Mouse (Mus musculus) midbrain, embryonic 16.5 days (tissue): Measurements from ENCODE around the gene Mmrn1. TPM values are rescaled to one million over a fixed set of nuclear protein-coding genes. Genes with fewer than 3 reads are reported as not detected.

Experiments
- ATAC-seq: fragments of 200-750 bp; cut with Nextera tagmentation; 2 replicates; pipeline ENCODE4 v1.8.0; 2017; ENCODE audit warnings: moderate TSS enrichment
- H3K27ac ChIP-seq: fragments of 300-500 bp; sonication (generic); 2 replicates; pipeline ENCODE4 v1.5.1; 2014; ENCODE audit warnings: mild to moderate bottlenecking, low read length, mixed read lengths
- H3K27me3 ChIP-seq: fragments of 300-500 bp; sonication (generic); 2 replicates; pipeline ENCODE4 v1.6.1; 2014; ENCODE audit warnings: low read depth, low read length, mixed read lengths; ENCODE audit not compliant: control insufficient read depth, insufficient read depth
- H3K36me3 ChIP-seq: fragments of 300-500 bp; sonication (generic); 2 replicates; pipeline ENCODE4 v1.6.1; 2014; ENCODE audit warnings: mild to moderate bottlenecking, low read length, moderate library complexity, mixed read lengths; ENCODE audit not compliant: control insufficient read depth, insufficient read depth
- H3K4me1 ChIP-seq: fragments of 300-500 bp; sonication (generic); 2 replicates; pipeline ENCODE4 v1.6.1; 2014; ENCODE audit warnings: mild to moderate bottlenecking, low read length, mixed read lengths; ENCODE audit not compliant: control insufficient read depth, insufficient read depth
- H3K4me2 ChIP-seq: fragments of 300-500 bp; sonication (generic); 2 replicates; pipeline ENCODE4 v1.6.1; 2014; ENCODE audit warnings: mild to moderate bottlenecking, low read length, mixed read lengths
- H3K4me3 ChIP-seq: fragments of 300-500 bp; sonication (generic); 2 replicates; pipeline ENCODE4 v1.5.1; 2014; ENCODE audit warnings: low read depth, mild to moderate bottlenecking, low read length, moderate library complexity, mixed read lengths
- H3K9ac ChIP-seq: fragments of 300-500 bp; sonication (generic); 2 replicates; pipeline ENCODE4 v1.6.1; 2014; ENCODE audit warnings: low read depth, low read length, mixed read lengths
- H3K9me3 ChIP-seq: fragments of 300-500 bp; sonication (generic); replicated peaks from 2 replicates; pipeline ENCODE4 v1.6.1; 2014; ENCODE audit warnings: mild to moderate bottlenecking, low read length, mixed read lengths; ENCODE audit not compliant: control insufficient read depth, poor library complexity, severe bottlenecking
- WGBS: fragments of 180-500 bp; shearing (Covaris S2); extraction: QIAGEN DNeasy Blood & Tissue Kit; methylation state at CpG from one replicate; pipeline ENCODE4 v1.1.7; 2014; 5-methylcytosine and 5-hydroxymethylcytosine counted together
- polyA plus RNA-seq: library from polyadenylated mRNA; unstranded; fragments of >200 nt; fragmentation: Nextera tagmentation; extraction: Ambion mirVana; gene quantifications from 2 replicates; pipeline ENCODE4 v1.2.1, GENCODE M21; 2015

Gene Mmrn1
- polyA plus RNA-seq, 1 experiment from 2014 or later = 1.5 TPM

DNA sequence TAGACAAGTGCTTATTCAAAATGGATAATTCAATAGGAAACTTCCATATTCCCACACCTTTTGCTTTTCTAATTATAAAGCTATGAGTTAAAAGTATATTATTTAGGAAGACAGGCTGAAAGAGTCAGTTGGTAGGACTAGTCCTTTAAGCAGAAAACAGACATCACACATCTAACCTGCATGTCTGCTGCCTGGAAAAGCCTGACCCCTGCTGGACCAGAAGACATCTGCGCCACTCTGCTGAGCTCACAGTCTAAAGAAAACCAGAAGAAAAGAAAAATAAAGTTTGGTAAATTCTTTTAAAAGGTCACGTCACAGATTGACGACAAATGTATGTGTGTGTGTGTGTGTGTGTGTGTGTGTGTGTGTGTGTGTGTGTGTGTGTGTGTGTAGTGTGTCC, 25.6 kb downstream of the Mmrn1 start:
- H3K9me3 ChIP-seq = no peaks in the 10 kb centered on the region
- no peaks in the 10 kb centered on the region for H3K4me1 ChIP-seq
- H3K27ac ChIP-seq = no peak overlapping the region
- no peaks in the 10 kb centered on the region for H3K27me3 ChIP-seq
- H3K4me3 ChIP-seq = no peak overlapping the region
- H3K4me2 ChIP-seq = no peak overlapping the region
- ATAC-seq = no peak
- H3K9ac ChIP-seq = no peak overlapping the region
- 55% methylated on average over 3 of the region's 3 CpGs for WGBS
- no peaks in the 10 kb centered on the region for H3K36me3 ChIP-seq

DNA sequence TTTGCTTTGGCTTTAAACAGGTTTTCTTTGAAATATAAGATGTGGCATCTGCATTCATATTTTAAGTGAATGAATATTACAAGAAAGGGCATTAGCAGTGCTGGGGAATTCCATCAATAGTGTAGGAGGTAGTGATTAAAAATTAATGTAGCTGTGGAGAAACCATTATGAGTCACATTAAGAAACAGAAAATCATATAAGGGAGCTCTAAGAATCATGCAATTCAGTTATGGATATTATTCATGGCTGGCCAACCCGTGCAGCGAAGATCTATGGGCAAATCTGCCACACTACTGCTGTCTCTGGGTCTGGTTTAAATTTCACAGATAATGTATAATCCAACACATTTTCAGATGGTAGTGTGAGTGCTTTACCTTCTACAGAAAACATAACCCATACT, 36.5 kb downstream of the Mmrn1 start:
- no peaks in the 10 kb centered on the region for H3K36me3 ChIP-seq
- H3K4me1 ChIP-seq = no peaks in the 10 kb centered on the region; the same call in 1 of the 2 replicates
- 59% methylated on average over 2 of the region's 2 CpGs for WGBS
- H3K27ac ChIP-seq = no peak overlapping the region
- peak; percentile 58 for ATAC-seq
- H3K4me3 ChIP-seq = no peak overlapping the region
- no peaks in the 10 kb centered on the region for H3K27me3 ChIP-seq
- H3K9me3 ChIP-seq = no peaks in the 10 kb centered on the region
- H3K4me2 ChIP-seq = no peak overlapping the region
- no peak overlapping the region for H3K9ac ChIP-seq

DNA sequence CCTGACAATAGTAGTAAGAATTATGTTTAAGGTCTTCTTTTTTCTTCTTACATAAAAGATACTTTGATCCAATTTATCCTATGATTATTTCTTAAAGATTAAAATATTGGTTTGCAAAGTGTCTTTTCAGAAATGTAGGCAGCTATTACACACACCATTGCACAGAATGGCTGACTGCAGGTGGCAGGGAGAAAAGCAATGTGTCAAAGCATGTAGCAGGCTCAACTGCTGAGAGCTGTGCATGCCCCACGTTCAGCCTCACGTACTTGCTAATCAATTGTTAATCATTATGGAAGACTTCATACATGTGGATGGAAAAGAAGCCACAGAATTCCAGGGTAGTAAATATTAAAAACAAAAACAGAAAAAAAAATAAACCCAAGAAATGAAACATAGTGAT, 37.1 kb downstream of the Mmrn1 start:
- ATAC-seq = 0 out of 2 replicates have a peak, but pooled peaks have one; percentile 75
- no peak overlapping the region for H3K4me3 ChIP-seq
- H3K27me3 ChIP-seq = no peaks in the 10 kb centered on the region
- WGBS = 18% methylated on average over 2 of the region's 2 CpGs
- no peak overlapping the region for H3K9ac ChIP-seq
- no peaks in the 10 kb centered on the region for H3K36me3 ChIP-seq
- H3K9me3 ChIP-seq = no peaks in the 10 kb centered on the region
- no peak overlapping the region for H3K27ac ChIP-seq
- no peak overlapping the region for H3K4me2 ChIP-seq
- no peaks in the 10 kb centered on the region; the same call in 1 of the 2 replicates for H3K4me1 ChIP-seq

DNA sequence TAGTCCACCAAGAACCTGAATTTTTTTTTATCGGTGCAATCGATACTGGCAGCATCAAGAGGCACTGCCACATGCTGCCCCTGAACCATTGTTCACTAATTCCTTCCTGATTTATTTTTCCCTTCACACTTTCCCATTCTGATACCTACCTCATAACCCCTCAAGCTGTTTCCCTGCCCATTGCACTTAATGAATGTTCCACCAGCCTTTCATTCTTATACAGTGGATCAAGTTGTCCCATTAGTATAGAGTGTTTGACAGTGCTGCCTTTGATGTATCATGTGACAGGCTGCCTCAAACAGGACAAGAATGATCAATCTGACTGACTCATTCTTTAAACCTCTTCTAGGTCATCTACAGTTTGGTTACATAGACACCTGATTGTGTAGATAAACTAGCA, 37.9 kb downstream of the Mmrn1 start:
- ATAC-seq = peak; percentile 58; the same call in 1 of the 2 replicates
- 46% methylated on average over 2 of the region's 2 CpGs for WGBS
- H3K27ac ChIP-seq = no peak overlapping the region

DNA sequence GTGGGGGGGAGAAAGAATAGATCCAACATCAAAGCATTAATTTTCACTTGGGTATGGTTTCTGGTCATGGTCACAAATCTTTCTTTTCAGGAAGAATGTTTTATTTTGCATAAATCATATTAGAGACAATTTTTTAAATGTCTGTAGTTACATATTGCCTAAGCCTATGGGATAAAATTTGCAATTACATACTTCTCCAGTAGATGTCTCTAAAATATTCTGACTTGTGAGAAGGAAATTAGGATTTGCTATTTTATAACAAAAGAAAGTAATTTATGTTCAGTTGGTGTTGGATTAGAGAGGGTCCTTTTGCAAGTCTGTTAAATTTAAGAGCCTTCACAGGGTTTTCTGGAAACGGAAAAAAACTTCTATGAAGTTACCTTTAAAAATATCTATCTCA, 39.0 kb downstream of the Mmrn1 start:
- 47% methylated on average over 1 of the region's 1 CpGs for WGBS
- Histone ChIP-seq H3K9ac (no peak overlapping the region), H3K9me3 (no peaks in the 10 kb centered on the region), H3K4me3 (no peak overlapping the region), H3K4me2 (no peak overlapping the region), H3K27me3 (no peaks in the 10 kb centered on the region), H3K4me1 (no peaks in the 10 kb centered on the region; the same call in 1 of the 2 replicates), H3K36me3 (no peaks in the 10 kb centered on the region), H3K27ac (no peak overlapping the region)
- no peak for ATAC-seq

More for the DNA sequence above, 37.9 kb downstream of the Mmrn1 start:
- no peaks in the 10 kb centered on the region; the same call in 1 of the 2 replicates for H3K4me1 ChIP-seq
- no peak overlapping the region for H3K4me2 ChIP-seq
- H3K9ac ChIP-seq = no peak overlapping the region
- H3K4me3 ChIP-seq = no peak overlapping the region
- no peaks in the 10 kb centered on the region for H3K9me3 ChIP-seq
- no peaks in the 10 kb centered on the region for H3K27me3 ChIP-seq
- no peaks in the 10 kb centered on the region for H3K36me3 ChIP-seq

DNA sequence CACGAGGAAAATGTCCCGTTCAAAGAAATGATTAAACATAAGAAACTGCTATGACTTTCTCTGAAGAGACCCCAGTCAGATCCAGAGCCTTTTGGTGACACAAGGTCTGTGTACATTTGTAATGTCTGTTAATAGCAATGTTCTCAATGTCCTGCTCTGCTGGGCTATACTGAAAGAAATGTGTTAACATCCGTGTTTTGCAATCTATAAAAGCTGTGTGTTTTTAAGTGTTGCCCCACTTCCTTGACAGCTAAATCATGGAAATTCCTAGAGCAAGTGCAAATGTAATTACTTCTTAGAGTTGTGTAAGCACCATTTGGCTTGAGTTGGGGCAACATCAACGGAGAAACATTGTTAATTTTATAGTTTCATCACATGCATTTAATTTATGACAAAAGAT, 42.2 kb downstream of the Mmrn1 start:
- Histone ChIP-seq H3K9ac (no peak overlapping the region), H3K27me3 (no peaks in the 10 kb centered on the region), H3K9me3 (no peaks in the 10 kb centered on the region), H3K36me3 (no peaks in the 10 kb centered on the region), H3K27ac (no peak overlapping the region), H3K4me2 (no peak overlapping the region), H3K4me3 (no peak overlapping the region), H3K4me1 (peaks cover 3% of the 10 kb centered on the region; the same call in 1 of the 2 replicates)
- WGBS = 93% methylated on average over 4 of the region's 4 CpGs
- ATAC-seq = no peak

DNA sequence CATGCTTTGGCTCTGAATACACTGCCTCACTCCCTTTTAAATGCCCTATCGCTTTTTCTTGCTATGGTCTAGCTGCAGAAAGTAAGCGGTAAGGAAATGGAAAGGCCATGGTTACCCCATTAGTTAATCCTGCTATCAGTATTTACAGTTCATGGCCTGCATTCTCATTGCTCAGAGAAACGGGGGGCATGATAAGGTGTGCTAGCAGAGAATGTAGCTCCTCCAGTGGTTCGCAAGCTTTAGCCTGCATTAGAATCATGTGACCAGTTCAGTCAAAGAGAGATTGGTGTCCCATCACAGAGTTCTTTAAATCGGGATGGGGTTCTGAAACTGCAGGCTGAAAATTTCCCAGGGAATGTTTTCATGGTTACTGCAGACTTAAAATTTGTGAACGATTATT, 44.6 kb downstream of the Mmrn1 start:
- WGBS = 67% methylated on average over 6 of the region's 6 CpGs
- H3K4me3 ChIP-seq = no peak overlapping the region
- H3K9me3 ChIP-seq = no peaks in the 10 kb centered on the region
- no peak for ATAC-seq
- H3K36me3 ChIP-seq = no peaks in the 10 kb centered on the region
- H3K27ac ChIP-seq = no peak overlapping the region
- peaks cover 3% of the 10 kb centered on the region; the same call in 1 of the 2 replicates for H3K4me1 ChIP-seq
- H3K27me3 ChIP-seq = no peaks in the 10 kb centered on the region
- H3K4me2 ChIP-seq = no peak overlapping the region
- H3K9ac ChIP-seq = no peak overlapping the region

DNA sequence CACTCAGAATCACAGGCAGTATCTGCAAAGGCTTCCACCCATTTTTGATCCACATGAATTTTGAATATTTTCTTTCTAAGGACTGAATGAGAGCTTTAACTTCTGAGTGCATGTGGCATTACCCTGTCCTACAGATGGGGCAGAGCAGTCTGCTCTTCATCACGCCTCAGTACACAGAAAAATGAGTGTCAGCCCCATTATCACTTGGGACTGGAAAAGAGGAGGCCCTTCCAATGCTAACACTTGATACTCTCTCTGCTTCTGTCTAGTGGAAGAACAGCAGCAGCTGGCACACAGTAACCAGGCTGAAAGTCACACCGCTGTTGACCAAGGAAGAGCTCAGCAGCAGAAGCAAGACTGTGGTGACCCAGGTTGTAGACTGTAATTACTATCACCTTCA, 46.0 kb downstream of the Mmrn1 start:
- no peak overlapping the region for H3K4me2 ChIP-seq
- no peaks in the 10 kb centered on the region for H3K9me3 ChIP-seq
- WGBS = 86% methylated on average over 2 of the region's 2 CpGs
- no peaks in the 10 kb centered on the region for H3K36me3 ChIP-seq
- H3K27me3 ChIP-seq = no peaks in the 10 kb centered on the region
- H3K9ac ChIP-seq = no peak overlapping the region
- no peak for ATAC-seq
- no peak overlapping the region for H3K27ac ChIP-seq
- no peak overlapping the region for H3K4me3 ChIP-seq
- peaks cover 3% of the 10 kb centered on the region; the same call in 1 of the 2 replicates for H3K4me1 ChIP-seq

DNA sequence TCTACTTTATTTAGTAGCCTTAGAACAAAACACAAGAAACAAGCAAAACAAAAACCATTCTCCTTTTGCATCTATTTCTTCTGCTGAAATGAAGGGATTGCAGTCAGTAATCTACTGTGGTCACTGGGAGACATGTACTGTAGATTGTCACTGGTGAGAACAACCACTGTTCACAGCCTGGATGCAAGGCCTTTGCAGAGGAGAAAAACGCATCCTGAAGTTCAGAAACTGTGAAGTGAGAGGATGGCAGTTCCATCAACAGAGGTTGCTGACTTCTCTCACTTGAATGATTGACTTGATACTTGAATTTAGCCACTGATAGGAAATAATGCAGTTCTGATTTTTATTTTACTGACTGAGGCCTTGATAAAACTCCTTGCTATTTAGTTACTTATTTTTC, 53.8 kb downstream of the Mmrn1 start:
- no peaks in the 10 kb centered on the region for H3K9me3 ChIP-seq
- H3K4me1 ChIP-seq = no peaks in the 10 kb centered on the region
- 84% methylated on average over 1 of the region's 1 CpGs for WGBS
- H3K4me3 ChIP-seq = no peak overlapping the region
- H3K27me3 ChIP-seq = no peaks in the 10 kb centered on the region
- no peak overlapping the region for H3K27ac ChIP-seq
- no peak overlapping the region for H3K9ac ChIP-seq
- H3K4me2 ChIP-seq = no peak overlapping the region
- H3K36me3 ChIP-seq = no peaks in the 10 kb centered on the region
- ATAC-seq = no peak
